Mouse (Mus musculus) cerebellum, postnatal 4 days (tissue): ENCODE data around the gene Ccdc106.

Source experiments
- DNase-seq, 2 experiments: peaks; one replicate each; pipeline ENCODE4 v3.0.0; 2022; ENCODE audit warnings: low spot score in 2 of 2, mixed read lengths in 1 of 2

The Ccdc106 gene

GRCm38 (mm10) chr7:5080815-5081214 lies 60.5 kb downstream of the Ccdc106 start:
- no peak for DNase-seq

- DNase-seq, result no peak
Measured at GRCm38 (mm10) chr7:5081241-5081640, 60.9 kb downstream of the Ccdc106 start.

GRCm38 (mm10) chr7:5081939-5082338 lies 61.6 kb downstream of the Ccdc106 start:
- no peak for DNase-seq

- no peak for DNase-seq
Measured at GRCm38 (mm10) chr7:5083325-5084105, 63.2 kb downstream of the Ccdc106 start.

- DNase-seq, result no peak
Measured at GRCm38 (mm10) chr7:5085512-5085911, 65.2 kb downstream of the Ccdc106 start.

- DNase-seq, result no peak
Measured at GRCm38 (mm10) chr7:5086921-5087440, 66.6 kb downstream of the Ccdc106 start.

- DNase-seq, result no peak
Measured at GRCm38 (mm10) chr7:5087886-5088285, 67.5 kb downstream of the Ccdc106 start.

GRCm38 (mm10) chr7:5089853-5090252 lies 69.5 kb downstream of the Ccdc106 start:
- DNase-seq, result no peak

GRCm38 (mm10) chr7:5091008-5091728 lies 70.8 kb downstream of the Ccdc106 start:
- DNase-seq, result no peak

- no peak for DNase-seq
Measured at GRCm38 (mm10) chr7:5092381-5092780, 72.0 kb downstream of the Ccdc106 start.

GRCm38 (mm10) chr7:5092831-5093510 lies 72.6 kb downstream of the Ccdc106 start:
- no peak for DNase-seq

- no peak for DNase-seq
Measured at GRCm38 (mm10) chr7:5098769-5099168, 78.4 kb downstream of the Ccdc106 start.

GRCm38 (mm10) chr7:5099796-5100195 lies 79.4 kb downstream of the Ccdc106 start:
- DNase-seq, result no peak

GRCm38 (mm10) chr7:5101066-5101663 lies 80.8 kb downstream of the Ccdc106 start:
- no peak for DNase-seq

- no peak for DNase-seq
Measured at GRCm38 (mm10) chr7:5102564-5102963, 82.2 kb downstream of the Ccdc106 start.

GRCm38 (mm10) chr7:5108272-5108671 lies 87.9 kb downstream of the Ccdc106 start:
- DNase-seq, result no peak

GRCm38 (mm10) chr7:5109301-5109700 lies 88.9 kb downstream of the Ccdc106 start:
- DNase-seq, result no peak
